Mouse (Mus musculus): ENCODE results near the gene Ndufa6.
A peak's percentile ranks its signal among the peaks of the same experiment; 100 is the strongest.
"Not testable (repeated sequence)": the region's sequence is repeated elsewhere in the genome, so short reads cannot be mapped to it uniquely, and the experiment has no call there.

Gene Ndufa6

DNA sequence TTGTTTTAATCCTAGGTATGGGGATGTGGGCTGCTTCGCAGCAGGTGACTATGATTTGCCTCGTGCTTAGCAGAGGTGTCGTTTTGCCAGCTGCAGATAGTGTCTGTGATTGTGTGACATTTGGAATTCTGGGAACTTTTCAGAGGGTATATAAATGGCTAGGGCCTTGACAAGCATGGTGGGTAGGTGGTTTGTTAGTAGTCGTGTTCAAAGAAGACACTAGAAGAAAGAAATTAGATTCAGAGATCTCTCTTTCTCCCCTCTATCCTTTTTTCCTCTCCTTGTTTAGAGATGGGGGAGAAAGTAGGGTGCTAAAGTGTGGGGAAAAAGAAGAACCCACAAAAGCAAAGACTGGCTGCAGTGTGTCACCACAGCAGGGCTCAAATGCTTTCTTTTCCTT, 14.0 kb upstream of the Ndufa6 start:
- no peak for DNase-seq (ENCODE audit: low spot score)

DNA sequence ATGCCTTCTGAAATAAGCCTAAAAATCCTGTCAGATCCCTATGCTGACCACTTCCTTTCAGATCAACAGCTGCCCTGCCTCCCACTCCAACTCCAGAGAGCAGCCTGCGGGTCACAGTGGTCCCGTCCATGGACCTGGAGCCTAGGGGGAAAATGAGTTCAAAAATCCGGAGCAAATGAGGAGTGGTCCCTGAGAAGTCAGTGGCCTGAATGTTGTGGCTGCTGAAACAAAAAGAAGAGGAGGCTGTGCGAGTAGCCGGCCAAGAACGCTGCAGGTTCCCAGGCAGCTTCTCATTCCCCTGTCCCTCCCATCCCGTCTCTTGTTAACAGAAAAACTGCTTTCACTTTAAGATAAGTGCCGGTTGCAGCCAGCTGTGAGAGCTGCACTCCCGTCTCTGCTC, 10.4 kb upstream of the Ndufa6 start:
- peak; percentile 13 for DNase-seq (ENCODE audit: low spot score)

DNA sequence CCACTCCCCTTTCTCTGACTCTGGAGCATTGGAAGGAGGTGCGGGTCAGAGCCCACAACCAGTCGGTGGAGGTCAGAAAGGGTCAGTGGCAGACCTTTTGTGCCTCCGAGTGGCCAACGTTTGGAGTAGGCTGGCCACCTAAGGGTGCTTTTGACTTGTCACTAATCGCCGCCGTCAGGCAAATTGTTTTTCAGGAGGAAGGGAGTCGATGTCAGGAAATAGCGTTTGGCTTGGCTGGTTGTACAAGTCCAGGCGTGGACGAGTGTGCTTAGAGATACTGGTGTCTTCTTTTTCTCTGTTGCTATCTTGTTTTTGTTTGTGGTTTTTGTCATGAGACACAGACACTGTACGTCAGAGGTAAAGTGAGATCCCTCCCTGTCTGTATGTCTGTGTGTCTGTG, 9.7 kb upstream of the Ndufa6 start:
- DNase-seq (ENCODE audit: low spot score), result not testable (repeated sequence)

DNA sequence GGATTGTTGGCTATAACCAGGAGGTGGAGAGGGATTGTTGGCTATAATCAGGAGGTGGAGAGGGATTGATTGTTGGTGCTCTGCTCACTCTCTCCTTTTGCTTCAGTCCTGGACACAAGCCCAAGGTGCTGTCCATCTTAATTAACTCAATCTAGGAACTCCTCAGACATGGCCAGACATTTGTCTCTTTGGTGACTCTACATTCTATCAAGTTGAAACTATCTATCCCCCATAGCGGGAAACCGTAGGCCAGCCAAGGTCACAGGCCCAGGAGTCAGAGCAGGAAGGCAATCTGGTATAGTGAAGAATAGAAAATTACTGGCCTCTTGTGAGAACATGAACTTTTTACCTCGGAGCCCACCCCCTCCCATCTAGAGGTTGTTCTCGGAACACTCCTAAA, 8.1 kb upstream of the Ndufa6 start:
- peak; percentile 37 for DNase-seq (ENCODE audit: low spot score)

DNA sequence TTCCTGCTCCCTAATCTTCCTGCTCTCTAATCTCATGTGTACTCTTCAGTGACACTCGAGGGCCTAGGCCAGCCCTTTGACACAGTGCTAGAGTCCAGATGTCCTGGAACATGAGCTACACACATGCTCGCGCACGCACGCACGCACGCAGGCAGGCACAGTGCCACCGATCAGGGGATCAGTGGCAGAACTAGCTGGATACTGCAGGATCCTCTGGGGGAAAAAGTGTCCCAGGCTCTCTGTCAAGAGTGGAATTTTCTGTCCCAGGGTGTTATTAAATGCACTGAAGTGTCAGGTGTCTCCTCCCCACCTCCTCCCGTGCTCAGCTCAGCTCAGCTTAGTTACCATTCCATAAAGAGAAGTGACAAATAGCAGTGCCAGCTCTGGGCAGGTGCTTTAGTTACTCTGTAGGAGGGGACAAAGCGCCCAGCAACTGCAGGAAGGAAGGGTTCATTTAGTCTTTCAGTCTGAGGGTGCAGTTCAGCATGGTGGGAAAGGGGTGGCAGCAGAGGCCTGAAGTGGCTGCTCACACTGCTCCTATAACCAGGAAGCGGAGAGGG, 7.4 kb upstream of the Ndufa6 start:
- peak; percentile 44 for DNase-seq (ENCODE audit: low spot score)

DNA sequence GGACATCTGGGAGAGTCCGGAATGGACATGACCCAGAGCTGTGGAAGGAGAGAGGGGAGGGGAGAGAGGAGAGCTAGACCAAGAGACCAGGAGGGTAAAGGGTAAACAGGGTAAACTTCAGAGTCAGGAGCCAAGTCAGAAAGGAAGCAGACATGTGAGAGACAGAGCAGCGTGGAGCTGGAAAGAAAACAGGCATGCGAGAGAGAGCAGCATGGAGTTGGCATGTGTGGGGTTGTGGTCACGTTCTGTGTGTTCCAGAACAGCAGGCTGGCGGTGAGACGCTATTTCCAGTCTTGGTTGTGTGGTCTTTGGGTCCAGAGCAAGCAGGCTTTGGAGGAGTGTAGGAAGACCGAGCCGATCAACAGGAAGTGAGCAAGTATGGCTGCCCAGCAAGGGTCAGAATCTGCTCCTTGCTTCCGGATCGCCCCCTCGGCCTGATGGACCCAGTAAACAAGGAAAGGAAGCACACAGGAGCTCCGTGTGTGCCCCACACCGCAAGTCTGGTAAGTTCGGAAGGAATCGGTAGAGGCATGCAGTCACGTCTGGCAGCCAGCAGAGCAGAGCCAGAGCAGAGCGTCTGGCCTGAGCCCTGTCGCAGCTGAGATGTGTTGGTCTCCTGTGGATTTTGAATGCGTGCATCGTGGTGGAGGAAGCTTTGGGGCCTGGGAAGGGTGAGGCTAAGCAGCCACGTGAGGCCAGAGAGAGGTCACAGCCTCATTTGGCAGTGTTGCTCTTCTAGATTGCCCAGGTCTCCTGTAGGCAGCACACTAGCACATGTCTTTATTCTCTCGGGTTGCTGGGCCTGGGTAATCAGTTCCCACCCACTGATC, 4.5 kb upstream of the Ndufa6 start:
- no peak for DNase-seq (ENCODE audit: low spot score)

DNA sequence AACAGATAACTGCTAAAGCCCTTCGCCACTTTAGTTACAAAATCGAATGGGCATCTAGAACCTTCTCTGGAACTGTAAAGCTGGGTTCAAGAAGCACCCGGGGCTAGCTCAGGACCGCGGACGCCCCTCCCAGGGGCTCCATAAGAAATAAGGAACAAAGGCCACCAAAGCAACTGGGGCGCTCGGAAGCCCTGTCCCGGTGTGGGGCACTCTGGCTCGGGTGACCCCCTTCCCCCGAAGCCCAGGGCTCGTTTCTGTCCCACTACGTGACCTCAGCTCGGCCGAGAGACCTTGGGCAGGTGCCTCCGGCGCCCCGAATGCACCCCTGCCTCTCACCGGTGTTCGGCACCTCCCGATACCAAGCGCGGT, 393 bp downstream of the Ndufa6 start:
- no peak for DNase-seq (ENCODE audit: low spot score)

DNA sequence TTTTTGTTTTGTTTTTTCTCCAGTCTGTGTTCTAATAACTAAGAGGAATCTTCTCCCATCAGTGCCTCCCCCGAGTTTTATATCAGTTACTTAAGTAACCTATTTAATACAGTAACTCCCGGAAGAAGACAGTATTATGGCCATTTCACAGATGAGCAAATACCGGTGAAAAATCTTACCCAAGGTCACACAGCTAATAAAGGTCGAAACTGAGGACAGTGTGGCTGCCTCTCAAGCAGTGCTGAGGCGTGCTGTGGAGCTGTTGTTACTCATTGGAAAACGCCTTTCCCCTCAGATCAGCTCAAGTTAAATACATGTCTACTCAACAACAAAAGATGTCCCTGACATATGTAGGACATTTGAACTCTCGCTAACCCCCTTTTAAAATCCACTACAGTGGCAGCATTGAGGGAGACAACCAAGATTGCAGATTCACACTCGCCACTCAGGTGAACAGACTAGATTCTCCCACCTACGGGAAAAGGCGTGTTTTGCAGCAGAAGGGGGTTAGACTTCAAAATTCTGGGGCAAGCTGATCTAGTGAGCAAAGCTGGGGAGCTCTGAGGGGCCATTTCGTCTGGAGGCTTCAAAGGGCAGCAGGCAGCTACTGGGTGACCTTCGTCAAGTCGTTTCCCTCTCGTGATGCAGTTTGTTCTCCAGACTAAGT, 911 bp downstream of the Ndufa6 start:
- no peak for DNase-seq (ENCODE audit: low spot score)

DNA sequence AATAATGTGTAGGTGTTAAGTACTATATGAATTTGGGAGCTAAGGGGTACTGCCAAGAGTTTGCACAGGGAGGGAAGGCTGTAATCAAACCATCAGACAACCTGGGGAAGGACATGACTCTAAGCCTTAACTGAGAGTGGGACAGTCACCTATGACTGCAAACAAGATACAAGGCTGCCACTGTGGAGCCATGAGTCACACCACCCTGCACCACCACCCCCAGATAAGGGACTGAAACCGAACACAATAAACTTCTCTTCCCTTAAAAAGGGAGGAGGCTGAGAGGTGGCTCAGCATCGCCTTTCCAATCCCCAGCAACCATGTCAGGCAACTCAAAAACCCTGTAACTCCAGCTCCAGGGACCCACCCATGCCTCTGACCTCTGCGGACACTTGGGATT, 2.6 kb downstream of the Ndufa6 start:
- no peak for DNase-seq (ENCODE audit: low spot score)

DNA sequence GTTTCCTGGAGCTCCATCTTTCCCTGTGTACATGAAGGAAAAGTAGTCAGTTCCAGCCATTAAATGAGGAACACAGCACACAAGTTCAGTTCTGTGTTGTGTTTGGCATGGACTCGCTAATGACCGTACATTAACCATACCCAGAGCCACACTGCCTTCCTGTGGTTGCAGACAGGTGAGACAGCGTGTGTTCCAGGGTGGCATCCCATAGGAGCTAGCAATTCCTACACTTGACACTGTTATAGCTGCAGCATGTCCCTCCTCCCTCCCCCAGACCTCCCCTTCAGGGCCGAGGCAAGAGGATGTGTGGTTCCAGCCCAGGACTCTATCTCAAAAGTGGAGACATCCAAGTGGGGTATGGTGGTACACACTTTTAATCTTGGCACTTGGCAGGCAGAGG, 3.8 kb downstream of the Ndufa6 start:
- DNase-seq (ENCODE audit: low spot score), result no peak

DNA sequence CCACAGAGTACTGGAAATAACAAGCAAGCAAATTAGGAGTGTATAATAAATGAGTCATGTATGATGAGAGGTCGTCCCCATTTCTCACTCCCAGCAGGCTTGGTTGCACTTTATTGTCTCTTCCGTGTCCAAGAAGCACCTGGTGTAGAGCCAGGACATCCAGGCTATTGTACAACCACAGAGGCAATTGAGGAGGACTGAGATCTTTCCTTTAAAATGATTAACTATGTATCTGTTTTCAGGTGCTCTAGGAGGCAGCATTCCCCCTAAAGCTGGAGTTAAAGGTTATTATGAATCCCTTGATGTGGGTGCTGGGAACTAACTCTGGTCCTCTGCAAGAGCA, 5.2 kb downstream of the Ndufa6 start:
- no peak for DNase-seq (ENCODE audit: low spot score)

DNA sequence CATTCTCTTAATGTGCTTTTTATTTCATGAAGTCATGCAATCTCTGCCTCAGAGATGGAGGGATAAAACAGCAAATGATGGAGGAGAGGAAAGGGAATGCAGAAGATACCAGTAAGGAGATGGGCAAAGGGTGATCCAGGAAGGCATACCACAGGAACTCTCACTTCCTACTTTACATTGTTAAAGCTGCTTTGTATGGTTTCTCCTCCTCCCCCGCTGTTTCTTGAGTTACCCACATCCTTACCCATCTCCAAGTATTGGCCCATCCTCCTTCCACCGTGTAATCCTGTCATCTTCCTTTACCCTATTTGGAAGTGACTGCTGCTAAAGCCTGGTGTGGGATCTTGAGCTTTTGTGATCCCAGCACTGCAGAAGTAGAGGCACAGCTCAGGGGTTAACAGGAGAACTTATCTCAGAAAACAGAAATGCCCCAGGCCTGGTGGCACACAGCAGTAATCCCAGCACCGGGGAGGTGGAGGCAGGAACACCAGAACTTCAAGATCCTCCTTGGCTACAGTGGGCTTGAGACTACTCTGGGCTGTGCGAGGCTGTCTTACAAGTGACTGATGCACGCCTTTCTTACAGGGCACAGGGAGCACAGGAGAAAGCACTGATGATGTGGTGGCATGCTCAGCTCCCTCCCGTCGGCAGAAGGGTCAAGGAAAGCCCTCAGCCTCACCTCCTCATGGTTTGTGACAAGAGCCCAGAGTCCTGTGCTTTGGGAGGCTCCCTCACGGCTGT, 5.7 kb downstream of the Ndufa6 start:
- DNase-seq (ENCODE audit: low spot score), result no peak

DNA sequence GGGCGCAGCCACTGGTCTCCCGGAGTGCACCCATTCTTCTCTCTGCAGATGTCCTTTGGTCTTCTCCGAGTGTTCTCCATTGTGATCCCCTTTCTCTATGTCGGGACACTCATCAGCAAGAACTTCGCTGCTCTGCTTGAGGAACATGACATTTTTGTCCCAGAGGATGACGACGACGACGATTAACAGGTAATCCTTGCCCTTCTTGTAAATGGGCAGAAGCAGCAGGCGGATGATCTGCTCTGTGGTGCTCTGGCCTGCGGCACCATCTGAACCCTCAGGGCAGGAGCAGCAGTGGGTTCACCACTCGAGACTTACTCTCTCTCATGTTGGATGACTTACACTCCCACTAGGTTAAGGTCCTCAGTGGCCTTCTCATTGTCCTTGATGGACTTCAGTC, 6.3 kb downstream of the Ndufa6 start:
- DNase-seq (ENCODE audit: low spot score), result no peak

DNA sequence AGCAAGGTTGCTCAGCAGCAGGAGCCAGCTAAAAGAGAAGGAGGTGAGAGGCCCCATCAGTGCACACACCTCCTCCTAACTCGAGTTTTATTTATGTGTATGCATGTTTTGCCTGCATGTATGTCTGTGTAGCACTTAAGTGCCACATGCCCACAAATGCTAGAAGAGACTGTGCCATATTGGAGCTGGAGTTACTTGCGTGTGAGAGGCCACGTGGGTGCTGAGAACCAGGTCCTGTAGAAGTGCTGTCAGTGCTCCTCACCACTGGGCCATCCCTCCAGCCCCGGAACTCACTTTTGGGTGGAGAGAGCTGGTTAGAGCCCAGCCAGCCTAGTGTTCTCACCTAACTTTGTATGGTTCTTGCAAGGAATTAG, 6.8 kb downstream of the Ndufa6 start:
- no peak for DNase-seq (ENCODE audit: low spot score)

DNA sequence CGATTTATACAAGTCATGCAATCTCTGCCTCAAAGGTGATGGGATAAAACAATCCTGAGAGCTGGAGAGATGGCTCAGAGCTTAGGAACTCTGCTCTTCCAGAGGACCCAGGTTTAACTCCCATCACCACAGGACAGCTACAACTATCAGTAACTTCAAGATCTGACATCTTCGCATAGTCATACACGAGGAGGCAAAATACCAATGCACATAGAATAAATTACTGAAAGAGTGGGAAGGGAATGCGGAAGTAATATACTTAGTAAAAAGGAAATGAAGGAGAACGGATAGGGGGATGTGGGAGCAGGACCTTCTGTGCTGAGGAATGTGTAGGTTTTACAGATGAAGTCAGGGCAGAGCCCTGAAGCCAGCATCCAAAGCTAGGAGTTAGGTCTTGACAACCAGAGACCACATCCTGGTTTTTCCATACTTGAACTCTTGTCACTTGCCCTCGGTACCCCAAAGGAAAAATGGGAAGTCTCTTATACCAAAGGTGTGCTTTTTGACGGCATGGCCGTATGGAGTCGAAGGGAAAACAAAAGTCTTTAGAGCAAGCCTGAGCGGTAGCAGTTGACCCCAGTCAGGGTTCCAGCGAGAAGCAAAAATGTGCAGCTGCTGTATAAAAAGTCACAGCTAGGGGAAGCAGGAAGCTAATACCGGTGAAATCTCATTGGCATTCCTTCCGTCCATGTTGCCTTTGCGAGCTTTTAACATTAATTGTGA, 7.4 kb downstream of the Ndufa6 start:
- no peak for DNase-seq (ENCODE audit: low spot score)

DNA sequence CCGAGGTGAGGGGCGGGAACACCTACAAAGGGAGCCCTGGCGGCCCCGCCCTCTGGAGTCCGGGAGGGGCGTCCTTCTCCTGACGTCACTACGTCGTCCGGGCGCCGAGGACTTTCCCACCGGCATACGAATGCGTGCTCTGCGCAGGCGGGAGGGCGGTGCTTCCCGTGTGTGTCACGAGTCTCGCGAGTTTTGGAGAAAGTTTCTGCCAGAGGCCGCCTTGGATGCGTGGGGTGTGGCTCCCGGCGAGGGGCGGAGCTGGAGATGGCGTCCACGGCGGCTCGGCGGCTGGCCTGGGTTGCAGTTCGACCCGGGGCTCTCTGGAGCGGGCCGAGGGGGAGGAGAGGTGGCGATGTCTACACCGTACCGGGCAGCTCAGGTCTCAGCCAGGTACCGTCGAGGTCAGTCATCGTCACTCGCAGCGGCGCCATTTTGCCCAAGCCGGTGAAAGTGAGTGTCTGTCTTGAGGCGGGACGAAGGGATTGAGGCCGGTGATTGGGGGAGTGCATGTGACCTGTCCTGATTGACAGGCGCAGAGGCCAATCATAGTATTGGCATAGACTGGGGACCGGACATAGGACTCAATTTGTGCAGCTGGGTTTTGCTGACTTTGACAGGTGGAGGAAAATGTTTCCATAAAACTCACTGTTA, 8.2 kb downstream of the Ndufa6 start:
- DNase-seq (ENCODE audit: low spot score), result peak; percentile 97

DNA sequence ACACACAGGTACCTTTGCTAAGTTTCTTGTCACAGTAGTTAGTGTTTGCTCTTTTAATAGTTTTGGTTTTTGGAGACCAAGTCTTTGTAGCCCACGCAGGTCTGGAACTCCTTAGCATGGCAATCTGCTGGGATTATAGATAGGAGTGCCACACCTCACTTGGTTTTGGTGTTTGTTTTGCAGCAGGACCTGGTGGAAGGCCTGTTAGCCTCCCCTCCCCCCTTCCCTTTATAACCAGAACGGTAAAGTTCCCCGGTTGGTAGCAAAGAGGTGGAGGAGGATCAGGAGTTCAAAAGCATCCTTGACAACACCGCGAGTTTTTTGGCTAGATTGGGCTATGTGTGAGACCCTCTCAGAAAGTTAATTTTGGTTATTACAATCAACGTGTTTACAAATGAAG, 9.2 kb downstream of the Ndufa6 start:
- DNase-seq (ENCODE audit: low spot score), result no peak

DNA sequence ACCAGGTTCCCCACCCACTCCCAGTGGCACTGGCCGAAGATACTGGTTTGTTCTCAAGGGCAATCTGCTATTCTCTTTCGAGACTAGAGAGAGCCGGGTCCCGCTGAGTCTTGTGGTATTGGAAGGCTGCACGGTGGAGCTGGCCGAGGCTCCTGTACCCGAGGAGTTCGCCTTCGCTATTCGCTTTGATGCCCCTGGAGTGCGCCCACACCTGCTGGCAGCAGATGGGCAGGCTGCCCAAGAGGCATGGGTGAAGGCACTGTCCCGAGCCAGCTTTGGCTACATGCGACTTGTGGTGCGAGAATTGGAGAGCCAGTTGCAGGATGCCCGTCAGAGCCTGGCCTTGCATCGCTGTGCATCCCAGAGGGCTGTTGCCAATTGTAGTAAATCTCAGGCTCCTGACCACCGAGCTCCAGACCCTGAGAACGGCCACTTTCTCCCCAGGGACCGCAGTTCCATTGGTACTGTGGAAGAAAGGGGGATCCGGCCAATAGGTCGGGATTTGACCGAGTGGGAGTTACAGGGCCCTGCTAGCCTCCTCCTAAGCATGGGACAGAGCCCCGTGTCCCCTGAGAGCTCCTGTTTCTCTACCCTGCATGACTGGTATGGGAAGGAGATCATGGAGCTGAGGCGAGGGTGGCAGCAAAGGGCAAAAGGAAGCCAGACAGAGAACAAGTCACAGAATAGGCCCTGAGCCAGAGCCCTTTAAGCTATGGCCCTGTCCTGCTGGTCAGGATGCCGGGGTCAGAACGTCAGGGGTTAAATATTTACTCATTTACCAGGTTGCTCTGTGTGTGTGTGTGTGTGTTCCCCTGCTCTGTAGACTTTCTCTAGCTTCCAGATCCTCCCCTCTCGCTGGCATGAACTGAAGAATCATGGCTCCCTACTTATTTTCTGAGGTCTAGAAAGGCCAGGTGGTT, 10.5 kb downstream of the Ndufa6 start:
- peak; percentile 50 for DNase-seq (ENCODE audit: low spot score)

DNA sequence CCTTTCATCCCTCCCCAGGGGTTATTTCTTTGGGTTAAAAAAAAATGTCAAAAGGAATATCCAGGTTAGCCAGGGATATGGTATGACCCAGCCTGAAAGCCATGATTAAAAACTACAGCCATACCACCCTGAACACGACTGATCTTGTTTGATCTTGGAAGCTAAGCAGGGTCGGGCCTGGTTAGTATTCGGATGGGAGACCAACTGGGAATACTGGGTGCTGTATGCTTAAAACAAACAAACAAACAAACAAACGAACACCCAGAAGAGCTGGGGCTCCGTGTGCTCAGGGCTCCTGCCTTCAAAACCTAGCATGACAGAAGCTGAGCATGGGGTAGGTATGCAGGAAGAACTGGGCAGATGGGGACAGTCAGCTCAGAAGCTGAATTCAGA, 11.6 kb downstream of the Ndufa6 start:
- no peak for DNase-seq (ENCODE audit: low spot score)

DNA sequence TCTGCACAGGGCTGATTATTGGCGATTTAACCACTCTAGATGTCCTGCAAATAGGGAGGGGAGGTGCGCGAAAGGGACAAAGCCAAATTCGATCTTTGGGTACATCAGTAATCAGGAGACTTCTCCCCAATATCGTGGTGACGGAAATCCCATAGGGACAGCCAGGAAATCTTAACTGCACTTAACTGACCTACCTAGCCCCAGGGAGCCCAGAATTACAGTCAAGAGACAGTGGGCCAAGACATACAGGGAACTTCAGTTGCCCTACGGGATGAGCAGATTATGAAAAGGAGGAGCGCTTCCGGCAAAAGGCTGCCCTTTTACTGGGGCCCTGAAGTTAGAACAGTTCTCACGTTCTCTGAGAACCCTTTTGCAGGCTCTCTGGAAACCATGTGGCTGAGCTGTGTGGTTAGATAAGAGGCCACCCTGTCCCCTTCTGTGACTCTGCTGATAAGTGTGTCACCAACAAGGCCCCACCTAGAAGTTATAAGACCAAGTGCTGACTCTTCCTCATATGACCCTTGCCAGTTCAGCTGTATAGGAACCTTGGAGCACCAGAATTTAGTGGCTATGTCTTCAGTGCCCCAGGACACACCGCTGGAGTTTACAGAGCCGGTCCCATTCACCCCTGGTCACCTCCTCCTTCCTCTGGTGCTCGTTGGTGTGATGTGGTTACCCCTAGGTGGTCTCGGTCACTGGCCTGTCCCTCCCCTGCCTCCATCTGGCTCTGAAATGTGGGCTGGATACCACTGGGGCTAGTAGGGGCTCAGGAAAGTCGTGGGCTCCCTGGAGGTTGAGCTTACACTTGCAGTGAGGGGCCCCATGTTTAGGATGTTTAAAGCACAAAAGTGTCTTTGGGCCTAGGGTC, 12.2 kb downstream of the Ndufa6 start:
- DNase-seq (ENCODE audit: low spot score), result no peak

Measured in testis, postnatal 10 days (tissue).